Mouse (Mus musculus) thymus, adult 2 months (tissue): ENCODE data around the gene Elac2. TPM values are rescaled to one million over a fixed set of nuclear protein-coding genes. Genes with fewer than 3 reads are reported as not detected.

Experiments used
- DNase-seq: peaks from one replicate; pipeline ENCODE4 v3.0.0; 2021
- H3K27ac ChIP-seq: fragments of 200-500 bp; 2 replicates; pipeline ENCODE4 v1.5.1; 2012; ENCODE audit warnings: low read length, control low read depth; ENCODE audit not compliant: control insufficient read depth, insufficient read depth
- H3K27me3 ChIP-seq: fragments of 200-500 bp; 2 replicates; pipeline ENCODE4 v1.6.1; 2012; ENCODE audit warnings: mild to moderate bottlenecking, low read length, moderate library complexity, mixed read lengths; ENCODE audit not compliant: control insufficient read depth, insufficient read depth
- H3K36me3 ChIP-seq: fragments of 200-500 bp; 2 replicates; pipeline ENCODE4 v1.6.1; 2012; ENCODE audit warnings: mild to moderate bottlenecking, low read length, moderate library complexity; ENCODE audit not compliant: control insufficient read depth, insufficient read depth
- H3K4me1 ChIP-seq: fragments of 200-500 bp; replicated peaks from 2 replicates; pipeline ENCODE4 v1.6.1; 2012; ENCODE audit warnings: low read length; ENCODE audit not compliant: control insufficient read depth, insufficient read depth
- H3K4me3 ChIP-seq: fragments of 200-500 bp; 2 replicates; pipeline ENCODE4 v1.5.1; 2012; ENCODE audit warnings: mild to moderate bottlenecking, low read length, control low read depth, moderate library complexity; ENCODE audit not compliant: control insufficient read depth, insufficient read depth
- CTCF ChIP-seq: fragments of 200-500 bp; IDR thresholded peaks from 2 replicates; pipeline ENCODE4 v1.5.1; 2012; ENCODE audit warnings: mild to moderate bottlenecking, control low read depth, low read length, moderate library complexity, borderline replicate concordance; ENCODE audit not compliant: control insufficient read depth, poor library complexity, insufficient read depth; ENCODE audit errors: extremely low read depth
- POLR2A ChIP-seq: fragments of 200-500 bp; IDR thresholded peaks from 2 replicates; pipeline ENCODE4 v1.6.1; 2012; ENCODE audit warnings: mild to moderate bottlenecking, low read length, control low read depth, moderate library complexity; ENCODE audit not compliant: control insufficient read depth, poor library complexity, insufficient read depth; ENCODE audit errors: extremely low read depth
- WGBS: fragments of 180-500 bp; shearing (Covaris S2); methylation state at CpG from one replicate; pipeline ENCODE4 v1.1.7; 2018; 5-methylcytosine and 5-hydroxymethylcytosine counted together
- polyA plus RNA-seq: library from polyadenylated mRNA; depleted of rRNA; stranded (reverse); fragments of >200 nt; gene quantifications from 2 replicates; pipeline ENCODE4 v1.2.3, GENCODE M21; 2012; rRNA removed

The Elac2 gene
- polyA plus RNA-seq, 1 experiment: 21.9 TPM

DNA sequence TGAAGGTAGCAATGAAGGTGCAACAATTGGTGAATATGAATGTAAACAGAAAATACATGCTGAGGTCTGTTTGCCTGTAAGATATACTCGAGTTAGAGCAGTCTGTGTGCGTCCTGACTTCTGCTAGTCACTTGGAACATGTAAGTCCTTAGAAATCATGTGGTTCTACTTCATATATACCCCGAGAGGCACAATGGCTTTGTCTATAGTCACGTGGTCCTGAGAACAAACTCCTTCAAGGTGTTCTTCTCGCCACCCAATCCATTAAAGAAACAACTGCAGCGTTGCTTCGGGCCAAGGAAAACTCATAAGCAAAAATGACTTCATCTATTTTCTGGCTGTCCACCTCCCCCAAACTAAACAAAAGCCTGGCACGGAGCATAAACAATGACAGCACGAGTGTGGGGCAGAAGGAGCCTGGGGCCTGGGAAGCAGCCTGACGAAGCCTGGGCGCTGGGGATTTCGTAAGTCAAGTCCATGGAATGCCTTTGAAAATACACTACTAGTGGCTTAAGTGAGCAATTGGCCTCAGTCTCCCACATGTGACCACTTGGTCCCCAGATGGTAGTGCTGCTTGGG, 60.8 kb downstream of the Elac2 start:
- 78% methylated on average over 12 of the region's 12 CpGs for WGBS

DNA sequence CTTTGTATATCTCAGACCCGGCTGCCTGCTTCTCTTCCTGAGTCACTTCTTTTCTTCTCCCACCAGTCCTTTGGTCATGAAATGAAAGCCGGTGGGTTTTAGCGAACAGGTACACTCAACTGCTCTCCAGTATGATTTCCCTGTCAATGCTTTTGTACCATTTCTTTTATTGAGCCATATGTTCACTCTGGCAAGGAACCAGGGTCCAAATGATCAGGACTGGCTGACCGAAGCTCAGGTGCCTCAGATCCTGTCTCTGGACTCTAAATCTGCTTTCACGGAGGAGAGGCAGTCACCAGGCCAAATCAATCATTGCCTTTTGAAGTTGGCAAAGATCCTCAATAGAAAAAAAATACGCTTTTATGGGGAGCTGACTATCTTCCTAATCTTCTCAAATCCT, 61.7 kb downstream of the Elac2 start:
- Histone ChIP-seq H3K36me3 (no peaks in the 10 kb centered on the region), H3K27me3 (no peaks in the 10 kb centered on the region), H3K4me3 (no peak overlapping the region), H3K27ac (no peak overlapping the region), H3K4me1 (no peaks in the 10 kb centered on the region)
- no peak for DNase-seq
- 84% methylated on average over 6 of the region's 6 CpGs for WGBS
- no peak for TF ChIP-seq POLR2A
- no peak for TF ChIP-seq CTCF

More for the DNA sequence above, 60.8 kb downstream of the Elac2 start:
- Histone ChIP-seq H3K4me1 (no peaks in the 10 kb centered on the region), H3K27ac (no peak overlapping the region), H3K4me3 (no peak overlapping the region), H3K27me3 (no peaks in the 10 kb centered on the region), H3K36me3 (no peaks in the 10 kb centered on the region)
- TF ChIP-seq CTCF (no peak), POLR2A (no peak)
- no peak for DNase-seq

DNA sequence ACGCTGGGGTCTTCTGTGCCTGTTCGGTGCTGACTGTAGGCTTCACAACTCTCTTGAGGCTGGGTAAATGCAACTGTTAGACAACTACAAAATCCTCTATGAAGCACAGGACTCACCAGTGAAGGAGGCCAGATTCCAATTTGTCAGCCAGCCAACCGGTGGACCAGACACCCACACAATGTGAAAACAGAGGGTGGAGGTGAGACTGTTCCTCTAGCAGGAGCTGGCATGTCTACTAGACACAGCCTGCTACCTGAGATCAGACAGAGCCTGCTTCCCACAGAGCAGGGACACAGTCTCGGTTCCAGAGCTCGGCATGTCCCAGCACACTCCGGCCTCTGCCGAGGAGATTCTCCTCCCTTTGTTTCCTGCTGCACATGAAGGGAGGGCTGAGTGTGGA, 70.3 kb downstream of the Elac2 start:
- TF ChIP-seq POLR2A (no peak), CTCF (no peak)
- H3K36me3 ChIP-seq: no peaks in the 10 kb centered on the region
- H3K27ac ChIP-seq: no peak overlapping the region
- no peaks in the 10 kb centered on the region for H3K4me1 ChIP-seq
- DNase-seq: no peak
- WGBS: 96% methylated on average over 7 of the region's 7 CpGs
- H3K4me3 ChIP-seq: no peak overlapping the region
- no peaks in the 10 kb centered on the region for H3K27me3 ChIP-seq

GRCm38 (mm10) chr11:65050819-65051218, 72.0 kb downstream of the Elac2 start:
- 96% methylated on average over 5 of the region's 5 CpGs for WGBS
- no peaks in the 10 kb centered on the region for H3K36me3 ChIP-seq
- H3K27me3 ChIP-seq: no peaks in the 10 kb centered on the region
- TF ChIP-seq POLR2A (no peak), CTCF (no peak)
- H3K4me1 ChIP-seq: no peaks in the 10 kb centered on the region
- DNase-seq: no peak
- H3K4me3 ChIP-seq: no peak overlapping the region
- H3K27ac ChIP-seq: no peak overlapping the region

Other genes starting within 250 kb of the Elac2 start
- gene 1700086D15Rik, start 180.9 kb downstream of the Elac2 start, polyA plus RNA-seq: not detected in 2 replicates
- 5.5 and 6.7 TPM in 2 replicates for gene Arhgap44, start 183.9 kb downstream of the Elac2 start, polyA plus RNA-seq